Mouse (Mus musculus) testis, adult 2 months (tissue): Measurements from ENCODE around the gene Gm17571.

Source experiments
- CTCF ChIP-seq: fragments of 200-500 bp; IDR thresholded peaks from 2 replicates; pipeline ENCODE4 v1.5.1; 2012; ENCODE audit warnings: low read depth, mild to moderate bottlenecking, inconsistent platforms, low read length, moderate library complexity; ENCODE audit not compliant: control insufficient read depth, insufficient read depth, insufficient replicate concordance
- POLR2A ChIP-seq: fragments of 200-500 bp; IDR thresholded peaks from 2 replicates; pipeline ENCODE4 v1.6.1; 2012; ENCODE audit warnings: low read depth, mild to moderate bottlenecking, inconsistent platforms, low read length, moderate library complexity; ENCODE audit not compliant: control insufficient read depth

GRCm38 (mm10) chr9:13425031-13425940, 21.3 kb downstream of the Gm17571 start:
- no peak for TF ChIP-seq POLR2A
- no peak for TF ChIP-seq CTCF
